Mouse (Mus musculus): ENCODE results near the gene Traf5. TPM values are rescaled to one million over a fixed set of nuclear protein-coding genes. Genes with fewer than 3 reads are reported as not detected.
A peak's percentile ranks its signal among the peaks of the same experiment; 100 is the strongest.

The Traf5 gene
- polyA plus RNA-seq, 1 experiment from 2014 or later = 11.2 TPM

- Histone ChIP-seq H3K9ac (ENCODE audit: low read depth, low read length) (no peak overlapping the region), H3K27ac (ENCODE audit: low read depth, low read length) (no peak overlapping the region), H3K4me3 (ENCODE audit: low read depth, low read length) (no peak overlapping the region), H3K4me1 (ENCODE audit: control insufficient read depth, insufficient read depth, low read length) (peaks cover 16% of the 10 kb centered on the region), H3K9me3 (replicated peaks; ENCODE audit: control insufficient read depth, low read length) (no peaks in the 10 kb centered on the region), H3K36me3 (ENCODE audit: control insufficient read depth, insufficient read depth, low read length) (peaks cover 9% of the 10 kb centered on the region), H3K4me2 (no peak overlapping the region), H3K27me3 (ENCODE audit: control insufficient read depth, insufficient read depth, low read length) (no peaks in the 10 kb centered on the region)
- WGBS (ENCODE audit: insufficient replicate concordance) = 88% methylated on average over 8 of the region's 8 CpGs
- ATAC-seq (replicated peaks; ENCODE audit: insufficient number of reproducible peaks, low FRiP score, low TSS enrichment) = no peak
Measured at GRCm38 (mm10) chr1:192063209-192063946, 29.0 kb downstream of the Traf5 start.

GRCm38 (mm10) chr1:192062682-192063081, 29.7 kb downstream of the Traf5 start:
- ATAC-seq (replicated peaks; ENCODE audit: insufficient number of reproducible peaks, low FRiP score, low TSS enrichment) = no peak
- Histone ChIP-seq H3K36me3 (ENCODE audit: control insufficient read depth, insufficient read depth, low read length) (peaks cover 9% of the 10 kb centered on the region), H3K4me2 (no peak overlapping the region), H3K4me1 (ENCODE audit: control insufficient read depth, insufficient read depth, low read length) (peaks cover 16% of the 10 kb centered on the region), H3K27me3 (ENCODE audit: control insufficient read depth, insufficient read depth, low read length) (no peaks in the 10 kb centered on the region), H3K27ac (ENCODE audit: low read depth, low read length) (peak overlapping the region; percentile 62; the same call in 1 of the 2 replicates), H3K9ac (ENCODE audit: low read depth, low read length) (no peak overlapping the region), H3K9me3 (replicated peaks; ENCODE audit: control insufficient read depth, low read length) (no peaks in the 10 kb centered on the region), H3K4me3 (ENCODE audit: low read depth, low read length) (no peak overlapping the region)
- WGBS (ENCODE audit: insufficient replicate concordance) = 76% methylated on average over 14 of the region's 14 CpGs

GRCm38 (mm10) chr1:192061666-192062306, 30.6 kb downstream of the Traf5 start:
- Histone ChIP-seq H3K36me3 (ENCODE audit: control insufficient read depth, insufficient read depth, low read length) (peaks cover 11% of the 10 kb centered on the region), H3K9ac (ENCODE audit: low read depth, low read length) (no peak overlapping the region), H3K4me3 (ENCODE audit: low read depth, low read length) (no peak overlapping the region), H3K27ac (ENCODE audit: low read depth, low read length) (peak overlapping the region; percentile 62), H3K4me2 (no peak overlapping the region), H3K4me1 (ENCODE audit: control insufficient read depth, insufficient read depth, low read length) (peaks cover 16% of the 10 kb centered on the region), H3K27me3 (ENCODE audit: control insufficient read depth, insufficient read depth, low read length) (no peaks in the 10 kb centered on the region), H3K9me3 (replicated peaks; ENCODE audit: control insufficient read depth, low read length) (no peaks in the 10 kb centered on the region)
- 25% methylated on average over 4 of the region's 4 CpGs for WGBS (ENCODE audit: insufficient replicate concordance)
- peak; percentile 76 for ATAC-seq (replicated peaks; ENCODE audit: insufficient number of reproducible peaks, low FRiP score, low TSS enrichment)

- Histone ChIP-seq H3K9ac (ENCODE audit: low read depth, low read length) (no peak overlapping the region), H3K4me1 (ENCODE audit: control insufficient read depth, insufficient read depth, low read length) (peaks cover 16% of the 10 kb centered on the region), H3K36me3 (ENCODE audit: control insufficient read depth, insufficient read depth, low read length) (peaks cover 2% of the 10 kb centered on the region; the same call in 1 of the 2 replicates), H3K27ac (ENCODE audit: low read depth, low read length) (no peak overlapping the region), H3K4me3 (ENCODE audit: low read depth, low read length) (no peak overlapping the region), H3K9me3 (replicated peaks; ENCODE audit: control insufficient read depth, low read length) (no peaks in the 10 kb centered on the region), H3K27me3 (ENCODE audit: control insufficient read depth, insufficient read depth, low read length) (no peaks in the 10 kb centered on the region), H3K4me2 (no peak overlapping the region)
- WGBS (ENCODE audit: insufficient replicate concordance) = 83% methylated on average over 10 of the region's 10 CpGs
- no peak for ATAC-seq (replicated peaks; ENCODE audit: insufficient number of reproducible peaks, low FRiP score, low TSS enrichment)
Measured at GRCm38 (mm10) chr1:192058911-192059310, 33.4 kb downstream of the Traf5 start.

- ATAC-seq (replicated peaks; ENCODE audit: insufficient number of reproducible peaks, low FRiP score, low TSS enrichment) = no peak
- Histone ChIP-seq H3K36me3 (ENCODE audit: control insufficient read depth, insufficient read depth, low read length) (peaks cover 2% of the 10 kb centered on the region; the same call in 1 of the 2 replicates), H3K4me1 (ENCODE audit: control insufficient read depth, insufficient read depth, low read length) (no peaks in the 10 kb centered on the region), H3K27ac (ENCODE audit: low read depth, low read length) (no peak overlapping the region), H3K27me3 (ENCODE audit: control insufficient read depth, insufficient read depth, low read length) (no peaks in the 10 kb centered on the region), H3K4me2 (no peak overlapping the region), H3K9me3 (replicated peaks; ENCODE audit: control insufficient read depth, low read length) (no peaks in the 10 kb centered on the region), H3K4me3 (ENCODE audit: low read depth, low read length) (no peak overlapping the region), H3K9ac (ENCODE audit: low read depth, low read length) (no peak overlapping the region)
- WGBS (ENCODE audit: insufficient replicate concordance) = 63% methylated on average over 3 of the region's 3 CpGs
Measured at GRCm38 (mm10) chr1:192053726-192054125, 38.6 kb downstream of the Traf5 start.

- no peak overlapping the region for H3K9ac ChIP-seq (ENCODE audit: low read depth, low read length)
- no peaks in the 10 kb centered on the region for H3K9me3 ChIP-seq (replicated peaks; ENCODE audit: control insufficient read depth, low read length)
- no peak for ATAC-seq (replicated peaks; ENCODE audit: insufficient number of reproducible peaks, low FRiP score, low TSS enrichment)
- no peak overlapping the region for H3K4me2 ChIP-seq
- no peaks in the 10 kb centered on the region for H3K27me3 ChIP-seq (ENCODE audit: control insufficient read depth, insufficient read depth, low read length)
- peaks cover 2% of the 10 kb centered on the region; the same call in 1 of the 2 replicates for H3K36me3 ChIP-seq (ENCODE audit: control insufficient read depth, insufficient read depth, low read length)
- H3K4me3 ChIP-seq (ENCODE audit: low read depth, low read length) = no peak overlapping the region
- H3K4me1 ChIP-seq (ENCODE audit: control insufficient read depth, insufficient read depth, low read length) = no peaks in the 10 kb centered on the region
- 87% methylated on average over 5 of the region's 5 CpGs for WGBS (ENCODE audit: insufficient replicate concordance)
- H3K27ac ChIP-seq (ENCODE audit: low read depth, low read length) = no peak overlapping the region
Measured at GRCm38 (mm10) chr1:192052986-192053385, 39.4 kb downstream of the Traf5 start.

GRCm38 (mm10) chr1:192052461-192052860, 39.9 kb downstream of the Traf5 start:
- Histone ChIP-seq H3K4me3 (ENCODE audit: low read depth, low read length) (no peak overlapping the region), H3K4me2 (no peak overlapping the region), H3K27ac (ENCODE audit: low read depth, low read length) (no peak overlapping the region), H3K4me1 (ENCODE audit: control insufficient read depth, insufficient read depth, low read length) (no peaks in the 10 kb centered on the region), H3K27me3 (ENCODE audit: control insufficient read depth, insufficient read depth, low read length) (no peaks in the 10 kb centered on the region), H3K9me3 (replicated peaks; ENCODE audit: control insufficient read depth, low read length) (no peaks in the 10 kb centered on the region), H3K9ac (ENCODE audit: low read depth, low read length) (no peak overlapping the region), H3K36me3 (ENCODE audit: control insufficient read depth, insufficient read depth, low read length) (peaks cover 2% of the 10 kb centered on the region; the same call in 1 of the 2 replicates)
- 86% methylated on average over 8 of the region's 8 CpGs for WGBS (ENCODE audit: insufficient replicate concordance)
- no peak for ATAC-seq (replicated peaks; ENCODE audit: insufficient number of reproducible peaks, low FRiP score, low TSS enrichment)

- no peak overlapping the region for H3K4me2 ChIP-seq
- H3K9me3 ChIP-seq (replicated peaks; ENCODE audit: control insufficient read depth, low read length) = no peaks in the 10 kb centered on the region
- no peak overlapping the region for H3K27ac ChIP-seq (ENCODE audit: low read depth, low read length)
- H3K9ac ChIP-seq (ENCODE audit: low read depth, low read length) = no peak overlapping the region
- no peaks in the 10 kb centered on the region for H3K36me3 ChIP-seq (ENCODE audit: control insufficient read depth, insufficient read depth, low read length)
- no peak for ATAC-seq (replicated peaks; ENCODE audit: insufficient number of reproducible peaks, low FRiP score, low TSS enrichment)
- H3K4me1 ChIP-seq (ENCODE audit: control insufficient read depth, insufficient read depth, low read length) = peaks cover 5% of the 10 kb centered on the region; the same call in 1 of the 2 replicates
- no peak overlapping the region for H3K4me3 ChIP-seq (ENCODE audit: low read depth, low read length)
- no peaks in the 10 kb centered on the region for H3K27me3 ChIP-seq (ENCODE audit: control insufficient read depth, insufficient read depth, low read length)
Measured at GRCm38 (mm10) chr1:191999022-191999421, 93.3 kb downstream of the Traf5 start.
